Mouse (Mus musculus) large intestine, adult 2 months (tissue): ENCODE measurements around the gene Angel2. TPM values are rescaled to one million over a fixed set of nuclear protein-coding genes. Genes with fewer than 3 reads are reported as not detected.

Experiments used
- DNase-seq: peaks from one replicate; pipeline ENCODE4 v3.0.0-alpha.2; 2012; ENCODE audit warnings: low read depth, low spot score
- WGBS: fragments of 180-500 bp; shearing (Covaris S2); methylation state at CpG from one replicate; pipeline ENCODE4 v1.1.7; 2018; 5-methylcytosine and 5-hydroxymethylcytosine counted together
- polyA plus RNA-seq: library from polyadenylated mRNA; depleted of rRNA; stranded (reverse); fragments of >200 nt; gene quantifications from 2 replicates; pipeline ENCODE4 v1.2.3, GENCODE M21; 2012

Gene Angel2
- polyA plus RNA-seq, 1 experiment: 19.0 TPM

- WGBS: 6% methylated on average over 16 of the region's 16 CpGs
These were observed 2.9 kb downstream of the Angel2 start for GRCm38 (mm10) chr1:190927751-190928369.

GRCm38 (mm10) chr1:190928370-190929009 lies 3.6 kb downstream of the Angel2 start:
- WGBS: under 1% methylated on average over 70 of the region's 79 CpGs
- peak; percentile 92 for DNase-seq

More at GRCm38 (mm10) chr1:190927751-190928369, 2.9 kb downstream of the Angel2 start:
- DNase-seq: no peak

GRCm38 (mm10) chr1:190929010-190929695 lies 4.2 kb downstream of the Angel2 start:
- DNase-seq: no peak
- WGBS: 2% methylated on average over 27 of the region's 27 CpGs

GRCm38 (mm10) chr1:190930181-190930580 lies 5.3 kb downstream of the Angel2 start:
- WGBS: 40% methylated on average over 6 of the region's 6 CpGs
- no peak for DNase-seq

- 93% methylated on average over 7 of the region's 7 CpGs for WGBS
These were observed 14.9 kb downstream of the Angel2 start for GRCm38 (mm10) chr1:190939803-190940202.

GRCm38 (mm10) chr1:190944109-190944760 lies 19.3 kb downstream of the Angel2 start:
- no peak for DNase-seq
- 50% methylated on average over 6 of the region's 6 CpGs for WGBS

More at GRCm38 (mm10) chr1:190939803-190940202, 14.9 kb downstream of the Angel2 start:
- no peak for DNase-seq

- 81% methylated on average over 5 of the region's 5 CpGs for WGBS
- no peak for DNase-seq
These were observed 23.1 kb downstream of the Angel2 start for GRCm38 (mm10) chr1:190947986-190948385.

GRCm38 (mm10) chr1:190948439-190948838 lies 23.5 kb downstream of the Angel2 start:
- WGBS: 72% methylated on average over 7 of the region's 7 CpGs

GRCm38 (mm10) chr1:190948846-190949245 lies 23.9 kb downstream of the Angel2 start:
- 89% methylated on average over 17 of the region's 17 CpGs for WGBS

More at GRCm38 (mm10) chr1:190948439-190948838, 23.5 kb downstream of the Angel2 start:
- no peak for DNase-seq

GRCm38 (mm10) chr1:190951014-190951413 lies 26.1 kb downstream of the Angel2 start:
- DNase-seq: no peak
- WGBS: 69% methylated on average over 5 of the region's 5 CpGs

More at GRCm38 (mm10) chr1:190948846-190949245, 23.9 kb downstream of the Angel2 start:
- DNase-seq: no peak

GRCm38 (mm10) chr1:190953009-190953408 lies 28.1 kb downstream of the Angel2 start:
- WGBS: 60% methylated on average over 3 of the region's 3 CpGs
- no peak for DNase-seq

- whole genome bisulfite sequencing: 80% methylated on average over 5 of the region's 5 CpGs
- no peak for DNase-seq
These were observed 33.9 kb downstream of the Angel2 start for GRCm38 (mm10) chr1:190958821-190959220.

- 87% methylated on average over 3 of the region's 3 CpGs for WGBS
- no peak for DNase-seq
These were observed 37.8 kb downstream of the Angel2 start for GRCm38 (mm10) chr1:190962760-190963159.

GRCm38 (mm10) chr1:190964992-190965780 lies 40.3 kb downstream of the Angel2 start:
- DNase-seq: no peak
- WGBS: 59% methylated on average over 15 of the region's 15 CpGs

- no peak for DNase-seq
These were observed 43.1 kb downstream of the Angel2 start for GRCm38 (mm10) chr1:190968010-190968409.

GRCm38 (mm10) chr1:190971708-190972610 lies 47.0 kb downstream of the Angel2 start:
- 64% methylated on average over 14 of the region's 14 CpGs for WGBS
- no peak for DNase-seq

More at GRCm38 (mm10) chr1:190968010-190968409, 43.1 kb downstream of the Angel2 start:
- WGBS: 82% methylated on average over 7 of the region's 7 CpGs

GRCm38 (mm10) chr1:190972612-190973192 lies 47.8 kb downstream of the Angel2 start:
- no peak for DNase-seq
- 59% methylated on average over 7 of the region's 7 CpGs for WGBS

GRCm38 (mm10) chr1:190974191-190974590 lies 49.3 kb downstream of the Angel2 start:
- WGBS: 84% methylated on average over 8 of the region's 8 CpGs
- DNase-seq: no peak
